Mouse (Mus musculus): Measurements from ENCODE around the gene Cadps.
A peak's percentile ranks its signal among the peaks of the same experiment; 100 is the strongest.

The Cadps gene

DNA sequence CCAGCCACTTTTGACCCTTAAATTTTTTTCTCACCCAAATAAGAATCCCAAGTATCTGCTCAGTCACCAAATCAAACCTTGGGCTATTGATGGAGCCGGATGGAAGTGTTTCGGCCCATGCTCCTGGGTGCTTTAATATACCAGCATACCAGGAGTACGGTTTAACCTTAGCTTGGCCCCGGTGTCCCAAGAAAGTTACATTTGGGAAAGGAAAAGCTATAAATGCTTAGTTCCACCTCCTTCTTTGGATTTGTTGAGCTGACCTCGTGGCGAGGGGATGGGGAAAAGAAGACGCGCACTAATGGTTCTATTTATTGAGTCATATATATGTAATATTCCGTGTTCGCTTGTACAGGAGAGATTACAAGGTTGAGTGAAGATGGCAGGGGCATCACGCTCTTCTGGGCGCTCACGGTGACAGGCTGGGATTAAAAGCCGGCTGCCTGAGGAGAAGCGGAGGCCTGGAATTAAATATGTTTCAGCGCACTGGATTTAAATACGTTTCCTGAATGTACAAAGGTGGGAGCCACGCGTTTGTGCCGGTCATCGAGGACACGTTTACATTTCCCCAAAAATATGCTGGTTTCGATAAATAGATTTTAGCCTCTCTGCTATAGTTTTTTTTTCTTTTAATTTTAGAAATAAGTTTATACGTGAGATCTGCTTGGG is 481.0 kb downstream of the Cadps start:
- no peak for DNase-seq (ENCODE audit: low spot score in 2 of 2)

DNA sequence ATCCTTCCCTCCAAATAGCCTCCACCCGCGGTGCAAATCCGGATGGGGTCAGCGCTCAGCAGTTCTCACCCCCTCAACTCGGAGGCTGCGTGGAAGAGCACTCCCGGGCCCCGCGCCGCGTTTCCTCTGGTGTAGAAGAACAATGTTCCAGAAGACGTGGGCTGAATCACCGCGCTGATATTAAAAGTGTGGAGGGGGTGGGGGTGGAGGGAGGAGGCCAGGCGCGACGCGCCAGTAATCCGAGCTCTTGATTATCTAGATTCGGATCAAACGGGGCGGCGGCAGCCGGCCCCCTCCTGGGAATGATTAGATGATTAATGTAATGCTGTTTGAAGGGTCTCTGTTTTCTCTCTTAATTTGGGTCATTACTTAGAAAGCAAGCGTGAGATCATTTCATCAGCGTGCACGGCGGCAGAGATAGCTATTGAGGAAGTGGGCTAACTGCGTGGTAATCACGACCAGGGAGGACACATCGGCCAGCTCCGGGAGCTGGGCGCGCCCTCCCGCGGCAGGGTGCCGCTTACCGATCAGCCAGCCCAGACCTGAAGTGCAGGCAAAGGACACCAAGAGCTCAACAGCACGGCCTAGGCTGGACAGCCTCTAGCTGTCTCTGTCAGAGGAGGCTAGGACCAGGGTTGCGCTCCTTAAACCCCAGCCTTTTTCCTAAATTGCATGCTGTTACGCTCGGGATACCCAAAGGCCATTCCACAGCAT is 481.6 kb downstream of the Cadps start:
- DNase-seq (ENCODE audit: low spot score in 2 of 2), result peak; percentile 52 to 53

DNA sequence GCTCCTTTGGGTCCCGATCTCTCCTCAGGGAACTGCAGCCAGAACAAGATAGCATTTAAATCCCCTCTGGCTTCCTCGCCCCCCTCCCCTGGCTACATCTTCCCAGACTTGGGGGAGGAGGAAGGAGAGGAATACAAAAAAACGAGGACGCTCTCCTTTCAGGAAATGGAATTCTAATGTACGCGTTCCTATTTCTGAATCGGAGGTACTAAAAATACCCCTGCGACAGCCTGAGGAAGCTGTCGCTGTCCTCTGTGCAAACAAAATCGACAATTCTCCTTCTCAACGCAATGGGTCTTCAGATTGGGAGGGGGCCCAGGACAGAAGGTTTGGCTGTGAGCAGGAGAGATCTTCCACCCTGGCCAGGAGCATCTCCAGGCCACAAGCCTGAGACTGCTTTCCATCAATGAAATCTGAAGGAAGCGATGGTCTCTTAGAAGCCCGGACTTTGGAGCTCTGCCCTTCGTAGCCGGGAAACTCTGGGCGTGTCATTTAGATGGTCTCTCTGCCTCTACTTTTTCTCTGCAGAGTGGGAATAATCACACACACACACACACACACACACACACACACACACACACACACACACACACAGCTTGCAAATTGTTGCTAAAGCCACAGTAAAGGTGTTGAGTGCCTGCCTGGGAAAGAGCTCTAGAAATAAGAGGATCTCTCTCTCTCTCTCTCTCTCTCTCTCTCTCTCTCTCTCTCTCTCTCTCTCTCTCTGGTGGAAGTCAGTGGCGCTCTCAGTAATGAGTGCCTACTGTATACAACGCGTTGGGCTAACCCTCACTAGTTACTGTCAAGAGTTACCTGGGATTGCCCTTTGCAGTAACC is 482.4 kb downstream of the Cadps start:
- DNase-seq (ENCODE audit: low spot score in 2 of 2), result peak; percentile 36 to 62

GRCm38 (mm10) chr14:12338811-12339565 is 483.9 kb downstream of the Cadps start:
- no peak for DNase-seq (ENCODE audit: low spot score in 2 of 2)

- DNase-seq (ENCODE audit: low spot score in 2 of 2), result peak; percentile 45 to 70
These were observed 484.7 kb downstream of the Cadps start for GRCm38 (mm10) chr14:12337998-12338809.

- DNase-seq (ENCODE audit: low spot score in 2 of 2), result peak in 1 of 2 experiments; percentile 54
These were observed 485.4 kb downstream of the Cadps start for GRCm38 (mm10) chr14:12337421-12337997.

- peak; percentile 48 to 57 for DNase-seq (ENCODE audit: low spot score in 2 of 2)
These were observed 488.0 kb downstream of the Cadps start for GRCm38 (mm10) chr14:12334925-12335324.

DNA sequence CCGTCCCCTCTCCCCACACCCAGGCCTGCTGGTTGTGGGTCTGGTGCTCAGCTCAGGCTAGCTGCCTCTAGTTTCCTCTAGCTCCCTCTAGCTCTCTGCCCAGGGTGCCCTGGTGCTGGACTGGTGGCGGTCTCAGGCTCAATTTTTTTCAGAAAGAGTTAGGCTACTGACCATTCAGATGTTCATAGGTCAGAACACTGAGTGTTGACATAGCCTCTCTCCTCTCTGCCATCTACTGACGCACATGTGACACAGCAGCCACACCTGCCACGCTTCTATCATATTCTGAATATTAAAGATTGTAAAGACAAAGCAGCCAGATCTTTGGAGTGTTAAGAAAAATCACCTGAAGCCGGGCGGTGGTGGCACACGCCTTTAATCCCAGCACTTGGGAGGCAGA is 489.3 kb downstream of the Cadps start:
- DNase-seq (ENCODE audit: low spot score in 2 of 2), result no peak
